Mouse (Mus musculus): ENCODE data around the gene Zdhhc19.
A peak's percentile ranks its signal among the peaks of the same experiment; 100 is the strongest.

Zdhhc19 gene

DNA sequence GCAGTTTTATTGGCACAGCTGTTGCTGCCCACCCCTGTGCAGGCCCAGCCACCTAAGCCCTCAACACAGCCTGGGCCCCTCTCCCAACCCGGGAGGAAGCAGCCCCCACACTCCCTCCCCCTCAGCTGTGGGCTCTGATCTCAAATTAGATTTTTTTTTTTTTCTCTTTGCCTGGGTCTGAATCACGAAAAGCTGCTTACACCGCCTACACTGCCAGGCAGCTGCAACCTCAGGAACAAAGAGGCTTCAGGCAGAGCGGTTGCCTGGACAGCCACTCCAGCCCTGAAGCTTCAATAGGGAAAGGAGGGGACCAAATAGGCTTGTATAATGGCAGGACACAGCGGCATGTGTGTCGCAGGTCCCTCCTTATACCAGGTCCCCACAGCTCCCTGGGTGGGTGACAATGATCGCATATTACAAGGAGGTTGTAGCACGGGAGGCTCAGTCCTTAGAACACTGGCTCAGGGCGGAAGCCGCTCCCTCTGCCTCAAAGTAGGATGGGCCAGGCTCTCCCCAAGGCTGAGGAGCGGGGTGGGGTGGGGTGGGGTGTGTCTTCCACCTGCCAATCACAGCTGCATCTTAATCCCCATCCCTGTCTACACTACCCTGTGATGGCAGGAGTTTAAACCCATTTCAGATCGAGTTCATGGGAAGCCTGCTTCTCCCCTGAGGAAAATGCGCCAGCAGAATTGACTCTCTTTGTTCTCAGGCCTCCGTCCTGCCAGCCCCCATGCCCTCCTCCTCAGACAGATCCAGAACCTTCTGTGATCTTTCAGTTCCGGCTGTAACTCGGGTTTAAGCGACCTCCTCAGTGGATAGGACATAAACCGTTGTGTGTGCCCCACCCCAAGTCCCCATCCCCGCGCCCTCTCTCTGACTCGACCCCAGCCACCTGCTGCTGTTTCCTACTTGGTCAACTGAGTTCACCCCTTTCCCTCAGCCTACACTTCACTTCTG is 20.2 kb downstream of the Zdhhc19 start:
- DNase-seq (ENCODE audit: low read depth, low spot score), result no peak

DNA sequence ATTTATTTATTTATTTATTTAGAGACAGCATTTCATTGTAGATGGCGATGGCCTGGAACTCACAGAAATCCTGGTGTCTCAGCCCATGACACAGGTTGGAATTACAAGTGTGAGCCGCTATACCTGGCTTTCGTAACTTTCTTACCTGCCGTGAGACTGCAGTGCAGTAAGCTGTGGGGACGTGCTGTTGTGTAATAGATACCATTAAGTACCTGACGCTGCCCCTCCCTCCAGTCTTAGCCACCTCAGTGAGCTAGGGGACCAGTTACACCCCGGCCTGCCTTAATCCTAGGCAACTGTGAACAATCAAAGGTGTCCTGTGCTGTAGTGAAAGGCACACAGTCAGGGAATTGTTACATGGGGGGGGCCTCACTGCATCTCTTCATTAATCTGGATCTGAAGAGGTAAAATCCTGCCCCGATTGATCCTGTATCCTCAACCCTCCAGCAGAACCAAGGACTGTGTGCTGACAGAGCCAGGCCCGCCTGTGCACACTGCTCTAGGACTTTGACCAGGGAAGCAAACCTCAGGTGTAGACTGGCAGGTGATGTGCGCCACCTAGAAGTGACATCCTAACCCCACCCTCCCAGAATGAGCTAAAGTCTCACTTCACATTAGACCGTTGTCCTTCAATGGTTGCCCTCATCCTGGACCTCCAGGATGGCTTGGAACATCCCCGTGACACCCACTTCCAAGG is 21.9 kb downstream of the Zdhhc19 start:
- DNase-seq (ENCODE audit: low read depth, low spot score), result no peak

DNA sequence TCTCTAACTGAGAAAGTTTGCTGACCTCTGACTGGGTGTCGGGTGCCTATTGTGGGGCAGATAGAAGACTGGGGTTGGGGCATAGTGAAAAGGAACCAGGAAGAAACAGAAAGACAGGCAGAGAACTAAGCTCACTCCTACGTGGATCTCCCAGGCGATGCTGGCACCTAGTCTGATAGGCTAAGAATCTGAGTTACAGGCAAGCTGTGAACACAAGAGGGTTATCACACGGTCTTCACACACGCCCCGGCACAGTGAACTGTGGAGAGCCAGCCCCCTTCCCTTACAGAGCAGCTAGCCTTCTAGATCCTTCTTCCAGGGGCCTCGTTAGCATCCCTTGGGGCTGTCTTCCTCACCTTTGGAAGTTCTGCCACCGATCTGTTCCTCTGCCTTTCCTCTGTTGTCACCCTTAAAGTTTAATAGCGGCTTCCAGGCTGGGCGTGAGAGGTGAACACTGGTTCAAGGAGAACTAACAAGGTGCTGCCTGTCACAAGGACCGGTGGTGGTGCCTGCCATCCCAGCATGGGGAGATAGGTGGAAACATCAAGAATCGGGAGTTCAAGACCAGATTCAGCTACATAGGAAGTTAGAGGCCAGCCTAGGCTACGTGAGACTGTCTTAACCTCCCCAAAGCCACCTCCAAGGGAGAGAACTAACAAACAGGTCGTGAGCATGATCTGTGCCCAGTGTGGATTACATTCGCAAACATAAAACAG is 23.7 kb downstream of the Zdhhc19 start:
- DNase-seq (ENCODE audit: low read depth, low spot score), result no peak

DNA sequence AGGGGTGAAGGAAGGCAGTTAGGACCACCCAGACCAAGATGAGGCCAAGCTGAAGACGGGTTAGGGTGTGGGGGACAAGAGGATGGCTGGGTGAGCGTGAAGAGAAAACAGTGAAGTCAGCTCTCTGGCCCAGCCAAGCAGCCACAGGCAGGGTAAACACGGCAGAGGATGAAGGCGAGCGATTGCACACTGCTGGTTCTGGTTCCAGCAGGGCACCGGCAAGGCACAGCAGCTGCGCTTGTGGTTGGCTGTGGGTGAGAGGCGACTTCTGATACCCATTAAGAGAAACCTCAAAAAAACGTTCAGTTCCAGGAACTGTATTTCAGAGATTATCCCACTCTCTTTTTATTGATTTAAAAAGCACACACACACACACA is 24.3 kb downstream of the Zdhhc19 start:
- DNase-seq (ENCODE audit: low read depth, low spot score), result peak; percentile 53

DNA sequence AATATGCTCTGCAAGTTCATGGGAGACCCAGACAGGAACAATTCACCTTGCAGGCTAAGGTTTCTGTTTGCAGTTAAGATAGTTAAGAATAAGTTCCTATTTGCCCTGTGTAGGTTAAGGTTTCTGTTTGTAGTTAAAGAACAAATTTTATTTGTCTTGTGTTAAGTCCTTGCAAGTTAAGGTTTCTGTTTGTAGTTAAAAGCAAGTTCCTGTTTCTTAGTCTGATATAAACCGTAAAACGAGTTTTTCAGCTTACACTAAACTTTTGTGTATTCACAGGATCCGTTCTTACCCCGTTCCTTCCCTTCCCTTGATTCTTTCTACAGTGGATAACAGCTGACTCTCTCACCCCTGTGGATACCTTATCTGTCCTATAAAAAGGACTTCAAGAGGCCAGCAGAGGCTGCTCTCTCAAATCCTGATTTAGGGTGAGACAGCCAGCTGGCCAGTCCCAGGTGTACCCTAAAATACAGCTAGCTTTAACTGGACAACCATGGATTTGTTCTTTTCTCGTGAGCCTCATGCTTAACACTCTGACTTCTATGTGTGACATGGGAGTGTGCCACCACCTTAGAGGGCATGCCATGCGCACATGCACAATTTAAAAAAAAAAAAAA is 26.6 kb downstream of the Zdhhc19 start:
- peak; percentile 59 for DNase-seq (ENCODE audit: low read depth, low spot score)

DNA sequence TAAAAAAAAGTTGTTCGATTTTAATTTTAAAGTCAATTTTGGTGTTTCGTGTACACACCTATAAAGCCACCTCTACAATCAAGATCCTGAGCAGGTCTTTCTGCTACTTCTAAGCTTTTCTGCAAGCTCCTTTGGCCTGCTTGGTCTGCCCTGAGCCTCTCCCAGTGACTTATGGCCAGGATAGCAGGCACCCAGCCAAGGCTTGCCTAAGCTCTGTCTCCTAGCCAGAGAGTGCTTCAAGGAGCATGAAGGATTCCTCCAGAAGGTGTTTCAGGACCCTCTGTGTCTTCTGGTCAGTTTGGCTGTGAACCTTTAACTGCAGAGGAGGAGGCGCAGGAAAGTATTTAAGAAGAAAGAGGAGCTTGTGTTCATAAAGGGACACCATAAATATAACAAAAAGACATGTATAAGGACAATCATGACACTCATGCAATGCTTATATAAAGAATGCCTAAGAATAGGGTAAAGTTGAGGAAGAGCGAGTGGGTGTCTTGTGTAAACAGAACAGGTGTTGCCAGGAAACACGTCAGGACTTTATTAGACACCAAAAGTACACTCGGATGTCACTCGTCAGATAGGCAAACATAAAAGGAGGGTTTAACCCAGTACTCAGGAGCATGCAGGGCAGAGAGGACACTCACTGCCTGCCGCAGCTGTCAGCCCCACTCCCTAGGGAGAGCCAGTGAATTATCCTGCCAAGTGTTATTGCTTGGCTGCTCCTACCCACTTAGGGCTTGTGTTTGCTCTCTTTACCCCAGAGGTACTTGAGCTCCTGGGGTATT is 27.6 kb downstream of the Zdhhc19 start:
- peak; percentile 56 for DNase-seq (ENCODE audit: low read depth, low spot score)

DNA sequence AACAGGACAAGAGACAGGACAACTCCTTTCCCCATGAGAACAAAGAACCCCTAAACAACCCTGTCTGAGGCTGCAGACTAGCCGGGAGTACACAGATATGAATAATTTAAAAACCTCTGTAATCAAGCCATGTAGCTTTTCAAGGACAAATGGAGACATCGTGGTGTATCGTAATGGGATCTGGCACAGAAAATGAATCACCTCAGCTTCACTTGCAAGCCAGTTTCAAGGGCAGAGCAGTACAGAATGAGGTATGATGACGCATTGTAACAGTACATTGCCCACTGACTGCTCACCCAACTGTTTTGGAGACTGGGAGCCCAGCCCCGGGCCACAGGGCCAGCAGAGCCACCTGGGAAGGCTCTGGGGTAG is 28.2 kb downstream of the Zdhhc19 start:
- no peak for DNase-seq (ENCODE audit: low read depth, low spot score)

DNA sequence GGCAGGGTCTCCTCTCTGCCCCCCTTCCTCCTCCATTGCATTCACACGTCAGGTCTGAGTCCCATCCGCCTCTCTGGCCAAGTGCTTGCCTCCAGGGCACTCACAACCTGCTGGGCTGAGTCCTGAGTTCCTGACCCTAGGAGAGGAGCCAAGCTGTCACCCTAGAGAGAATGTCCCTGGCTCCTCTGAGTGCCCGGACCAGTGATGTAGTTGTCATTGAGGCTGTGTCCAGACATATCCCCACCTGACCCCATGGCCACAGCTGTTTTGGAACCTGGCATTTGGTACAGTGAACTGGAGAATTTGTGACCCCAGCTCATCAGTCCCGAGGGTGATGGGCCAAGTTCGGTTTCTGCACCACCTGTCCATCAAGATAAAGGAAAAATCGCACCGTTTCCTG is 30.8 kb downstream of the Zdhhc19 start:
- no peak for DNase-seq (ENCODE audit: low read depth, low spot score)

DNA sequence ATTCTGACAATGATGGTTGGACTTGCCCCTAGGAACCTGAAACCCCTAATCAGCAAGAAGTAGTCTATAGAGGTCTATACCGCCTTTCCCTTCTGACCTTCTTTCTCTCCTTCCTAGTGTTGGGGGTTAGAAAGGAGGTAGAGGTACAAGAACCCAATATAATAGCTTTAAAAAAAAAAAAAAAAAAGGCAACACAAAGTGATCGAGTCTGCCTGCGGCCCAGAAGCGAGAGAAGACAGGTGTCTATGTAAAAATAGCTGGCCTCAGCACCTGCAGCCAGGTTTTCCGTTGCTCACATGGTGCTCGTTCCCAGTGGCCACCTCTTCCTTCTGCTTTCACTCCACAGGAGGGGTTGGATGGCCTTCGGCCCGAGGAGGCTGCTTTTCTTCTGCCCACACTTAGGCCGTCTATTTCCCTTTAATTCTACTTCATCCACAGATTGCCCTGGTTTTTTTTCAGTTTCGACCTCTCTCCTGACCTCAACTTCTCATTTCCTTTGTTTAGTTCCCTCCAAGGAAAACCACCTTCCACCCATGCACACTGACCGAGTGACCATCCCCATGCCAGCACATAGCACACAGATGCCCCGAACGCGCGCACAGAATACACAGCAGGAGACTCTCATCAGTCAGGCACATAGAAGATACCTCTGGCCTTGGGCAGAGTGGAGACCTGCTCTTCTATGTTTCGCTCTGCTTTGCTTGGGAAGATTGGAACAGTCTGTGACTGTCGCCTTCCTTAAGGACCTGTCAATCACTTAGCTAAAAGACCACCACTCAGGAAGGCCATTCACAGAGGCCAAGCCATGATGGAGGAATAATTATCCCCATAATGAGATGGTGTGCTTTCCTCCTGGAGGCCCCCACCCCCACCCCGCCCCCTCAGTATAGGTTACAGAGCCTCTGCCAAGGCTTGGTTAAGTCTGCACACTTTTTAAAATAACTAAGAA is 37.1 kb downstream of the Zdhhc19 start:
- DNase-seq (ENCODE audit: low read depth, low spot score), result peak; percentile 63

DNA sequence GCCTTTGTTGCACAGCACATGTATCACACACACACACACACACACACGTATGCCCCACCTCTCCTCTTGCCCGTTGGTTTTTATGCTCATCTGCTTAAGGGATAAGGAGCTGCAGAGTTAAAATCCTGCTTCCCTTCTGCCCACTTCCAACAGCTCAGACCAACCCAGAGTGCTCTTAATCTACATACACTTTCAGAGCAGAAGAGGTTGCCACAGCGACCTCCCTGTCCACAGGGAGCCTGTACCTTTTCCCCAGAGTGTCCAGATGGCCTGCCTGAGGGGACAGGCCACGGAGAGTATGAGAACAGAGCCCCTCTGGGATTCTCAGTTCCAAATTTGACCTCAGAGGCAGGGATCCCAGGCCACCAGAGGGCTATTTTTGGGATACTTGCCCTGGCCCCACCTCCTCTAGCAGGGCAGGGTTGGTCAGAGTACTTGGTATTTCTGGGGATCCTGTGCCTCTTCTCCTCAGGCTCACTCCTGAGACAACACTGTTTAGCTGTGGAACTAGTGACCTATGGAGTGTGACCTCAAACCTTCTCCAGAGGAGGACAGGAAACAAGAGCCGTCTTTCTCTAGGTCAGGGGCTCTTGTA is 39.2 kb downstream of the Zdhhc19 start:
- DNase-seq (ENCODE audit: low read depth, low spot score), result no peak

DNA sequence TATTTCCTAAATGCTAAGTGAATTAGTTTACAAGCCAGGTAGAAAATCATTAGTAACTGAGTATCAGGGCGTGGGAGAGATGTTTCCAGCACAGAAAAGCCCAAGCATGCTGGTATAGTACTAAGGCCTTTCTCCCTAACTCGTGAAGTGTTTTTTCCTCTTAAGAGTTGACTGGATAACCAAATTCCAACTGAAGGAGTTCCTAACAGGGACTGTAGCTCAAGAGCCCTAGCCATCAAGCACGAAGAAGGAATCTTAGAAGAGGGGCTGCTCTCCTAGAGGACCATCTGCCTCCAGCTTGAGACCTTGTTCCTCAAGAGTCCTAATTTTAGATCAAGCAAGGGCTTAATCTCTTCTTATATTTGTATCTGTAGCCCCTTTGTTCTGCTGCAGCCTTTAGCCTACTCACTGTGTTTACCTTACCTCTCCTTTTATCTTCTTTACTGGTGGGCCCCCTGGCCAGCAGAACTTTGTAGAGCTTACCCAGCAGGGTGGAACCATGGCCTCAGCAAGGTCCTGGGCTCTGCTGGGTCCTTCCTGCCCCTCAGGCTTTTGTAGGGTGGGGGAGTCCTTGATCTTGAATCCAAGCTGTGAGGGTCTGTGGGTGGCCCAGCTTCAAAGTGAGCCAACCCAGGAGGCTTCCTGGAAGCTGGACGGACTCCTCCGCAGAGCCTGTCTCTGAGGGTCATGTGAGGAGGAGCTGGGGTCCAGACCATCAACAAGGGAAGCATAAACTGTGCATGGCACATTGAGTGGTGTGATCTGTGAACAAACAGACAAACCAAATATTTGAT is 42.0 kb downstream of the Zdhhc19 start:
- no peak for DNase-seq (ENCODE audit: low read depth, low spot score)

DNA sequence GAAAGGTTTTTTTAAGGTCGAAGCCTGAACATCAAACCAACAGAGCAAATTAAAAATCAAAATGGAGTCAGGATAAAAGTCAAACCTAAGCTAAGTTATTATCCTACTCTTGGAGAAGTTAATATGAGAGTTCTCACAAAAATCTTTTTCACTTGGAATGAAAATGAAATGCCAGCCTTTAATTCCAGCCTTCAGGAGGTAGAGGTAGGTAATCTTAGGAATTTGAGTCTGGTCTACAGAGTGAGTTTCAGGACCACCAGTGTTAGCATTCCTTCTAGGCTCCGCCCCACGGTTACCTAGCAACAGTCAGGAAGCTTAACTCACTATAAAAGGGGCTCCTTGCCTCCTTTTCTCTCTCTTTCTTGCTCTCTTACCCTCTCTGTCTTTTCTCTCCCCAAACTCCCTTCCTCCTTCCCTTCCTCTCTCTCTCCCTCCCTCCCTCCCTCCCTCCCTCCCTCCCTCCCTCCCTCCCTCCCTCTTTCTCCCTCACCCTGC is 42.7 kb downstream of the Zdhhc19 start:
- DNase-seq (ENCODE audit: low read depth, low spot score), result no peak

DNA sequence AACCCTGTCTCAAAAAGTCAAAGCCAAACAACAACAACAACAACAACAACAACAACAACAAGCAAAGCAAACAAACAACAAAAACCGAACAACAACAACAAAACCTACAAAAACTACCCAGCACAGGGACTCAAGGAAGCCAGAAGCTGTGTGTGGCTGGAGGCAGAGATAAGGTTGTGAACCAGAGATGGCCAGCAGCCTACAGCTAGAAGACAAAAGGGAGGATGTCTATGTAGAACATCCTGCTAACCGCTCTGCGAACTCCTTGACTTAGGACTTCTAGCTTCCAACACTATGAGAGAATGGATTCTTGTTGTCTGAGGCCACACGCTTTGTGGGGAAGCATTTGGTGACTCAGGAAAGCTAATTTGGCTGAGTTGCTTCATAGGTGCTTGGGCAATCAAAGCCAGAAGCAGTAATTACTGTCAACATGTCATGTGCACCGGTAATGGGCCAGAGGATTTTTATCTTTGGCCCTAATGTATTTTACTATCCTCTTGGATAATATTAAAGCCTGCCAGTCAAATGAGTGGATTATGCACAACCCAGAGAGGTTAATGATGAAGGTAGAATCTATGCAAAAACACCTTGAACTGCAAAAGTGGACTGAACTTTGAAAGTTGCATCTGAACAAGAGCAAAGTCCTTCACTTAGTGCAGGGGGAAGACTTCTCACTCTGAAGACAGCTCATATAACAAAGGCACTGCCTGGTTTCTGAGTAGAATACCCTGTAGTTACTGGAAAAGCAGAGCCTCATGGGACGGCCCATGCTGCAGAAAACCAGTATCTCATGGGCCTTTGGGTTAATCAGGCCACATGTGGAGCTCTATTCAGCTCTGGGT is 45.5 kb downstream of the Zdhhc19 start:
- DNase-seq (ENCODE audit: low read depth, low spot score), result no peak

DNA sequence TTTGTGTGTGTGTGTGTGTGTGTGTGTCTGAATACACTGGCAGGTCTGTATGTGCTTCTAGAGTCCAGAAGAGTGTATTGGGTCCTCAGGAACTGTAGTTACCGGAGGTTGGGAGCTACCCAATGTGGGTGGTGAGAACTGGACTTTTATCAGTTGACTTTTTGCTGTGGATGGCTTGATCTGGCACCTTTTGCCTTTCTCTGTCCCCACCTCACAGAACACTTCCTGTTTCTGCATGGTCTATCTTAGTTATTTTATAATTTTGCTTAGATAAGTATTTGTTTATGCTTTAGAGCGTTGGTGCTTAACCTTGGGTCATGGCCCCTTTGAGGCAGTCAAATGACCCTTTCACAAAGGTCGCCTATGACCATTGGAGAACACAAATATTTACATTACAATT is 47.4 kb downstream of the Zdhhc19 start:
- DNase-seq (ENCODE audit: low read depth, low spot score), result peak; percentile 17

DNA sequence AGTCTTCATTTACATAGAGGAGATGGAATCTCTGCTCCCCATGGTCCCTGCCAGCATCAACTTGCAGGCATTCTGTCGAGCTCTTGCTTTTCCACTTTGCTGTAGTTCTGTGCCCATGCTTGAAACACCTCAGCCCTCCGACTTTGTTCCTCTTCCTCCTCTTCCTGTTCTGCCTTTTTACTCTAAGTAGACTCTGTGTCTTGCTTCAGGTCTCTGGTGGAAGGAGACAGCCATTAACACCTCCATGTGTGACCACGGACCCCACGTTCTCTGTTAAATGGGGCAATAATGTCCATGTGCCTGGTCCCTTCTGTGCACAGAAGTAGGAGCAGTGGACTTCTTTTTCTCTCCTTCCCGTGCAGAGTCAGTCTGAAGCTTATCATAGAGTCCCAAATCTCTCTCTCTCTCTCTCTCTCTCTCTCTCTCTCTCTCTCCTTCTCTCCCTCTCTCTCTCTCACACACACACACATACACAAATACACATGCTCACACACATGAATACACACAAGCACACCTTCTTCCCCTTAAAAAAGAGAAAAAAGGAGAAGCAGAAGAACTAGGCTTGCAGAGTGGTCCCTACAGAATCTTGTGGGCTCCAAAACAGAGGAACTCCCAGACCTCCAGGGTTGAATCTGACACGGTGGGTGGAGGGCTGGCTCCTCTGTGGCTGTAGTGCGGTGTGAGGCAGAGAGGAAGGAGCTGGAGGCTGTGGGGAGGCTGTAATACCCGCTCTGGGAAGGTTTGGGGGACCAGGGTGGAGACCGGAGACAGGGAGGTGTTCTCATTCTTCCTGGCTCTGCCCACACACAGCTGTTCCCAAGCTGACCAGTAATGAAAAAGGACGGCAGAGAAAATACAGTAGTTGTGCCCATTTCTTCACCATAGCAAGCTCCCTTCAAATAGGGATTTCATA is 51.3 kb downstream of the Zdhhc19 start:
- peak; percentile 30 for DNase-seq (ENCODE audit: low read depth, low spot score)

DNA sequence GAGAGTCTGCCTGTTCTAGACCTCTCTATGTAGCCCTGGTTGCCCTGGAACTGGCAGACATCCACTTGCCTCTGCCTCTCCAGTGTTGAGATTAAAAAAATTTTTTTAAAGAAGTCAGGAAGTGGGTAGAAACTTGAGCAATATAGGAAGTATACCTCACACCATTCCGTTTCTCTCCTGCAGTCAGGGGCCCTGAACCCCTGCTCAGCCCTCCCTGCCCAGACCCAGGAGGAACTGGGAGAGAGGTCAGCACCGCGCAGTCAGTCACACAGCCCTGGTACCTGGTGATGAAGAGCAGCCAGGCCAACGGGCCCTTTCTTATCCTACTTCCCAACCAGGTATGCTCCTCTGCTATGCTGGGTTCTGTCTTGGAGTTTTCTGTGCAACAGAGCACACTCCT is 54.0 kb downstream of the Zdhhc19 start:
- DNase-seq (ENCODE audit: low read depth, low spot score), result no peak

DNA sequence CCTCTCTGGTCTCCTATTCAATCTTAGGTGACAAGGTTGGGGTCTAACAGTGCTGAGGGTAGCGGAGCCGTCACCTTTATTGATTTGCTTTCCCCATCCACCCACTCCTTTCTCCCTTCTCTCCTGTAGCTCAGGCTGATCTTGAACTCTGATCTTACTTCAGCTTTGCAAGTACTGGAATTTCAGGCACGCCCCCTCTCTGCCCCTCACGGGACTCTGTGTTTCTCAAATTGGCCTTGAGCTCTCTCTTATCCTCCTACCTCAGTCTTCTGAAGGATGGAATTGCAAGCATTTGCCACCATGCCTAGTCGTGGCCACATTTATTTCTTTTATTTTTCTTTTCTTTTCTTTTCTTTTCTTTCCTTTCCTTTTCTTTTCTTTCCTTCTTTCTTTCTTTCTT is 54.4 kb downstream of the Zdhhc19 start:
- DNase-seq (ENCODE audit: low read depth, low spot score), result no peak

Data from A20 (cell line).